Mouse (Mus musculus) 3134 (cell line): ENCODE measurements around the gene Tbx18.

Experiments used
- DNase-seq: peaks from one replicate; pipeline ENCODE4 v3.0.0-alpha.2; 2011; ENCODE audit warnings: low spot score; ENCODE audit not compliant: insufficient read length; ENCODE audit errors: extremely low read depth

Gene Tbx18

DNA sequence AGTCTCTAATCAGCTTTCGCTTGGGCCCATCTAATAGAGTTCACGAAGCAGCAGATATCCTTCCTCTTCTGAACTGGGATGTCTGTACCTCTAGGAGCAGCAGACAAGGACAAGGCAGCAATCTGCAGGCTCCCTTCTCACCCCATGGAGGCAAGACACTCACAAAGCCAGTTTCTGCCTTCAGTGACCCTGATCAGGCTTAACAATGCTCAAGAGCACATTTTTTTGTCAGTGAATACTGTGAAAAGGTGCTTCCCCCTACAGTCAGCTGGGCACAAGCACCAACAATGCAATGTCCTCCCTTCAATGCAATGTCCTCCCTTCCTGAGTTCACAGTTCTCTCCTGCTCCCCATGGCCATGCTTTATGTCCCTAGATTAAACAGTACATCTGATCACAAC is 9.3 kb downstream of the Tbx18 start:
- no peak for DNase-seq

DNA sequence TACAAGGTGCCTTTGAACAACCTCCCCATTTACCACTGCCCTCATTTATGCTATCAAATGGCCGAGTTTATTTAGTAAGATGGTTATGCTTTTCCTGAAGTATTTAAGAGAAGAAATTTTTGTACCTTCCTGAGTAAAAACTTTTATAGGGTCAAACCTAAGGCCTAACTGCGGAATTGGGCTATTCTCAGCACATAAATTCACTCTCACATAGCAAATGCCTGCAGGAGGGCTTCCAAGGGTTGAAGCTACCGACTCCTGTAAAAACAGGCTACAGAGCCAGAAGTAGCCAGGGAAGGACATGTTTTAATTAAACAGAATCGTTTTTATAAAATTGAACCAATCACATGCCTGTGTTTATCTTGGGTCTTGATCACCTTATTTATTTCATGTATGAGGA is 20.7 kb downstream of the Tbx18 start:
- no peak for DNase-seq

DNA sequence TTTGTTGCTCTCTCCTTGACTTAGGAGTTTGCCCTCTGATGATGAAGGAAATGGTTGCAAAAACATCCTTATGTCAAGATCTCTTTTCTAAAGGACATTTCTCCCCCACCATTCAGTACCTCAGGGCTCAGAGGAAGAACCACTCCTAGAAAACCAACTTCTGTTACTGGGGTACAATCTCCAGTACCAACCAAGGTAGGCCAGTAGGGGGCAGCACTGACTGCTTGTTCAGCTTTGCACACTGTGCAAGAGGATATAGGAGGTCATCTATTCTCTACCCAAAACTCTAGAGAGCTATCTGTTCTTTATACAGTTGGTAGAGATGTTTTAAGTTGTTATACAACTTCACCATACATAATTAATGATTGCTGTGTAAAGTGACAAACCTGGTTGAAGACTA is 22.9 kb downstream of the Tbx18 start:
- no peak for DNase-seq

DNA sequence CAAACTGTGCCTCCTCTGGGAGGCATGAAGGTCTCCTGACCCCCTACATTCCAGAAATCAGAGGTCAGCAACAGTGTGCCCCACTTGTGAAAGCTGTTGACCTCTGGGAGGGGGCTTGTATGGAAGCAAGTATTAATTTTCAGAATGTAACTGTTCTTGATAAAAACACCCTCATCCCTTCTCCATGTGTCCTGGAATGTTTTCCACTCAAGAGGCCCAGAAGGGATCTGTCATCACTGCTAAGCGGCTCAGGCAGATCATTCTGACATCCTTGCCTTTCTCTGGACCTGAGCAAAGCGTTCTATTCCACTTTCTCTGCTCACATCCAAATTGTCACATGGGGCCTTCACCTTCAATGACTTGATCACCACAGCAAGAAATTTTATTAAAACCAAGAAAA is 28.8 kb downstream of the Tbx18 start:
- no peak for DNase-seq

DNA sequence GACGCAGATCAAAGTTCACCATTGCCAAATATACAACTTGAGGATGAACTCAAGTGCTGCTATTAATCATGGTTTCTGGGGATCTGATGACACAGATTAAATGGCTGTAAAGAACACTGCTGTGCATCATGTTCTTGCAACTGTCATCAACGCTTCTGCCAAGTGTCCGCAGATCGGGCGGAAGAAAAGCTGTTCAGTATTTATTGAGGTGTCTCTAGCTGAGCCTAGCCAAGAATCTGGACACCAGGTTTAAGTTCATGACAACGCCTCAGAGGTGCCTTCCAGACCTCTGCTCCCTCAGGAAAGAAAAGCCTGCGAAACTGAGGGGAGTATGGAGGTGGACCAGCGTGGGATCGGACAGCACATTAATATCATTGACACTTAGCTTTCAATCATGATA is 44.1 kb downstream of the Tbx18 start:
- no peak for DNase-seq

DNA sequence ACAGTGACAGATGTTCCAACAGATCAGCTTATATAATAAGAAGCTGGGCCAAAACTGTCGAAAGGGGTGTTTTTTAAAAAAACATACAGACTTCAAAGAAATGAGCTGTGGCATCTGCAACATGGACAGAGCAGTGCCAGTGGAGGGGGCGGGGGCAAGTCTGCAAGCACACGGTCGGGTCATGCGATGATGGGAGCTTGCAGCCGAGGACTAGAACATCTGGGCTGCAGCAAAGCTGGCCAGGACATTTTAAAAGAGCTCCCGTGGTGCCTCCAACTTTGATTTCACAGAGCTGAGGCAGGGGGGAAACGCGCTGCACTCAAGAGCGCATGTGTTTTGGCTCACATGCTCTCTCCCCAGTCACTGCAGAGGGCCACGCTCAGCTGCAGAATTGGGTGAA is 48.8 kb downstream of the Tbx18 start:
- no peak for DNase-seq
